Mouse (Mus musculus): ENCODE results near the gene Ifitm1. TPM values are rescaled to one million over a fixed set of nuclear protein-coding genes. Genes with fewer than 3 reads are reported as not detected.
A peak's percentile ranks its signal among the peaks of the same experiment; 100 is the strongest.

Ifitm1 gene
- total and polyA plus RNA-seq, 2 experiments from 2014 or later: 24.0 to 39.5 TPM

- Histone ChIP-seq H3K4me2 (ENCODE audit: low read depth, low read length) (no peak overlapping the region), H3K27ac (no peak overlapping the region), H3K36me3 (ENCODE audit: insufficient read depth, low read length) (no peaks in the 10 kb centered on the region), H3K4me3 (ENCODE audit: low read length) (no peak overlapping the region), H3K4me1 (ENCODE audit: insufficient read depth, low read length) (peaks cover 10% of the 10 kb centered on the region), H3K9me3 (ENCODE audit: low read length) (no peaks in the 10 kb centered on the region), H3K9ac (replicated peaks; ENCODE audit: low read length) (no peak overlapping the region), H3K27me3 (ENCODE audit: insufficient read depth, low read length) (peaks cover 25% of the 10 kb centered on the region)
- ATAC-seq (no peak), DNase-seq (ENCODE audit: low spot score) (no peak)
- WGBS: 86% methylated on average over 6 of the region's 6 CpGs
- no peak for TF ChIP-seq CTCF (IDR thresholded peaks at IDR 0.05; ENCODE audit: low read depth)
Observed at GRCm38 (mm10) chr7:140927181-140927580, 39.8 kb upstream of the Ifitm1 start.

GRCm38 (mm10) chr7:140938436-140938835 is 28.6 kb upstream of the Ifitm1 start:
- H3K9me3 ChIP-seq (ENCODE audit: low read length): no peaks in the 10 kb centered on the region
- no peaks in the 10 kb centered on the region for H3K27me3 ChIP-seq (ENCODE audit: insufficient read depth, low read length)
- DNase-seq (ENCODE audit: low spot score) (no peak), ATAC-seq (no peak)
- no peak overlapping the region for H3K4me2 ChIP-seq (ENCODE audit: low read depth, low read length)
- H3K9ac ChIP-seq (replicated peaks; ENCODE audit: low read length): no peak overlapping the region
- WGBS: 36% methylated on average over 3 of the region's 3 CpGs
- H3K27ac ChIP-seq: no peak overlapping the region
- no peak overlapping the region for H3K4me3 ChIP-seq (ENCODE audit: low read length)
- H3K36me3 ChIP-seq (ENCODE audit: insufficient read depth, low read length): no peaks in the 10 kb centered on the region
- TF ChIP-seq CTCF (IDR thresholded peaks at IDR 0.05; ENCODE audit: low read depth): peak; percentile 31; the same call in 1 of the 2 replicates
- H3K4me1 ChIP-seq (ENCODE audit: insufficient read depth, low read length): 0 out of 2 replicates have a peak, but pooled peaks cover 5% of the 10 kb centered on the region

GRCm38 (mm10) chr7:140938896-140939295 is 28.1 kb upstream of the Ifitm1 start:
- no peak for ATAC-seq
- Histone ChIP-seq H3K36me3 (ENCODE audit: insufficient read depth, low read length) (no peaks in the 10 kb centered on the region), H3K4me1 (ENCODE audit: insufficient read depth, low read length) (0 out of 2 replicates have a peak, but pooled peaks cover 5% of the 10 kb centered on the region), H3K4me3 (ENCODE audit: low read length) (no peak overlapping the region), H3K27ac (no peak overlapping the region), H3K9me3 (ENCODE audit: low read length) (no peaks in the 10 kb centered on the region), H3K4me2 (ENCODE audit: low read depth, low read length) (no peak overlapping the region), H3K9ac (replicated peaks; ENCODE audit: low read length) (no peak overlapping the region), H3K27me3 (ENCODE audit: insufficient read depth, low read length) (no peaks in the 10 kb centered on the region)
- no peak for DNase-seq (ENCODE audit: low spot score)
- no peak for TF ChIP-seq CTCF (IDR thresholded peaks at IDR 0.05; ENCODE audit: low read depth)
- 27% methylated on average over 2 of the region's 2 CpGs for WGBS

- TF ChIP-seq CTCF (IDR thresholded peaks at IDR 0.05; ENCODE audit: low read depth): no peak
- H3K4me3 ChIP-seq (ENCODE audit: low read length): no peak overlapping the region
- H3K27me3 ChIP-seq (ENCODE audit: insufficient read depth, low read length): no peaks in the 10 kb centered on the region
- H3K4me1 ChIP-seq (ENCODE audit: insufficient read depth, low read length): 0 out of 2 replicates have a peak, but pooled peaks cover 5% of the 10 kb centered on the region
- H3K9me3 ChIP-seq (ENCODE audit: low read length): no peaks in the 10 kb centered on the region
- 13% methylated on average over 8 of the region's 8 CpGs for whole genome bisulfite sequencing
- no peak overlapping the region for H3K4me2 ChIP-seq (ENCODE audit: low read depth, low read length)
- DNase-seq (ENCODE audit: low spot score) (peak; percentile 28), ATAC-seq (no peak)
- 0 out of 2 replicates have a peak overlapping the region, but pooled peaks have one; percentile 1 for H3K9ac ChIP-seq (replicated peaks; ENCODE audit: low read length)
- no peak overlapping the region for H3K27ac ChIP-seq
- H3K36me3 ChIP-seq (ENCODE audit: insufficient read depth, low read length): no peaks in the 10 kb centered on the region
Observed at GRCm38 (mm10) chr7:140939669-140940171, 27.3 kb upstream of the Ifitm1 start.

- H3K9ac ChIP-seq (replicated peaks; ENCODE audit: low read length): peak within 1 kb of the TSS; percentile 44
- no peaks in the 10 kb centered on the region for H3K36me3 ChIP-seq (ENCODE audit: insufficient read depth, low read length)
- ATAC-seq: peak; percentile 93
- H3K27me3 ChIP-seq (ENCODE audit: insufficient read depth, low read length): no peaks in the 10 kb centered on the region
- H3K27ac ChIP-seq: peak within 1 kb of the TSS; percentile 59
- H3K4me3 ChIP-seq (ENCODE audit: low read length): peak within 1 kb of the TSS; percentile 29
- H3K4me2 ChIP-seq (ENCODE audit: low read depth, low read length): peak within 1 kb of the TSS; percentile 48
- 0 out of 2 replicates have a peak, but pooled peaks cover 5% of the 10 kb centered on the region for H3K4me1 ChIP-seq (ENCODE audit: insufficient read depth, low read length)
- no peaks in the 10 kb centered on the region for H3K9me3 ChIP-seq (ENCODE audit: low read length)
- DNase-seq (ENCODE audit: low spot score): peak; percentile 81
- WGBS: 3% methylated on average over 33 of the region's 33 CpGs
- peak; percentile 92 for TF ChIP-seq CTCF (IDR thresholded peaks at IDR 0.05; ENCODE audit: low read depth)
Observed at GRCm38 (mm10) chr7:140941222-140942051, 25.6 kb upstream of the Ifitm1 start, which contains the start of gene Pgghg. Pgghg (plus strand) TSS chr7:140941391.

- no peaks in the 10 kb centered on the region for H3K9me3 ChIP-seq (ENCODE audit: low read length)
- H3K27ac ChIP-seq: peak overlapping the region; percentile 59; the same call in 1 of the 2 replicates
- H3K4me3 ChIP-seq (ENCODE audit: low read length): peak overlapping the region; percentile 29
- DNase-seq (ENCODE audit: low spot score): no peak
- H3K36me3 ChIP-seq (ENCODE audit: insufficient read depth, low read length): no peaks in the 10 kb centered on the region
- no peak for TF ChIP-seq CTCF (IDR thresholded peaks at IDR 0.05; ENCODE audit: low read depth)
- no peak for ATAC-seq
- peak overlapping the region; percentile 48 for H3K4me2 ChIP-seq (ENCODE audit: low read depth, low read length)
- H3K27me3 ChIP-seq (ENCODE audit: insufficient read depth, low read length): no peaks in the 10 kb centered on the region
- 0 out of 2 replicates have a peak, but pooled peaks cover 5% of the 10 kb centered on the region for H3K4me1 ChIP-seq (ENCODE audit: insufficient read depth, low read length)
- H3K9ac ChIP-seq (replicated peaks; ENCODE audit: low read length): peak overlapping the region; percentile 44; the same call in 1 of the 2 replicates
- WGBS: 53% methylated on average over 9 of the region's 9 CpGs
Observed at GRCm38 (mm10) chr7:140942341-140942740, 24.7 kb upstream of the Ifitm1 start.

All from hindbrain, postnatal 0 days (tissue).